Comparison of ENCODE assay signal across 9 mouse cellular contexts in the genomic region with DNA sequence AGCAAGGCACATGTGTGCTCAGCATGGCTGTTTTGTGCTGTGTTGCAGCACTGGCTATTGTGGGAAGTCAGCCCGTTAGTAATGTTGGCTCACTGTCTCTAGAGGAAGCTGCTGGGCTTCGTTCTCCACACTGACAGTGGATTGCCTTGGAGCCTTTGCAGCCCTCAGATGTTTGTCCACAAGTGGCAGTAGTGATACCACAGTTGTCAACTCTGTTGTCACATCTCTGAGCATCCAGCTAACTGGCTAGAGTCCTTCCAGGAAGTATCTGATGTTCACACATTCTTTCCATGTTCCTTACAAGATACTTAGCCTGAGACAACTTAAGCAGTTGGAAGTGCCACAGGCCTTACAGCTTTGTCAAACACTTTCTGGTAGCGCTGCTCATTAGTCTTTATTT. TPM values are rescaled to one million over a fixed set of nuclear protein-coding genes. Genes with fewer than 3 reads are reported as not detected.
A peak's percentile ranks its signal among the peaks of the same experiment; 100 is the strongest.
DNase-seq lines count a peak whose midpoint lies in the region; ATAC-seq and TF ChIP-seq lines count a peak whose summit lies in the region.
"Had no signal": no experiment of that assay in that cellular context is flagged by ENCODE, and none has a peak within 500 bp of the region (broad histone marks: within the 10 kb centered on the region; RNA-seq: fewer than 3 reads in every experiment).

No protein-coding gene starts in this region.

- TF ChIP-seq EP300 in heart, postnatal 0 days (IDR thresholded peaks at IDR 0.05; ENCODE audit: low read depth) = no peak

- WGBS in heart, postnatal 0 days = 36% methylated on average over 3 of the region's 3 CpGs
- 38% methylated on average over 3 of the region's 3 CpGs for WGBS in heart, embryonic 10.5 days
- 60% methylated on average over 3 of the region's 3 CpGs for WGBS in embryonic facial prominence, embryonic 13.5 days

- H3K9me3 ChIP-seq in heart, postnatal 0 days (replicated peaks; ENCODE audit: control insufficient read depth, low read length) = no peaks in the 10 kb centered on the region
- H3K9me3 ChIP-seq in heart, embryonic 10.5 days = no peaks in the 10 kb centered on the region
- H3K9me3 ChIP-seq in embryonic facial prominence, embryonic 13.5 days = no peaks in the 10 kb centered on the region
- H3K9me3 ChIP-seq: hindbrain, embryonic 12.5 days had no signal

- no peak overlapping the region for H3K4me3 ChIP-seq in heart, postnatal 0 days (ENCODE audit: low read depth, low read length)
- H3K4me3 ChIP-seq in heart, embryonic 10.5 days = no peak overlapping the region
- H3K4me3 ChIP-seq in embryonic facial prominence, embryonic 13.5 days = 0 out of 2 replicates have a peak overlapping the region, but pooled peaks have one; percentile 93
- peak overlapping the region; percentile 71 for H3K4me3 ChIP-seq in myocyte

- H3K27me3 ChIP-seq in heart, postnatal 0 days (ENCODE audit: control insufficient read depth, insufficient read depth, low read length) = no peaks in the 10 kb centered on the region
- H3K27me3 ChIP-seq in heart, embryonic 10.5 days (ENCODE audit: insufficient read depth, poor library complexity, severe bottlenecking) = no peaks in the 10 kb centered on the region
- no peaks in the 10 kb centered on the region for H3K27me3 ChIP-seq in embryonic facial prominence, embryonic 13.5 days
- H3K27me3 ChIP-seq in myocyte (ENCODE audit: control insufficient read depth, insufficient read depth, insufficient read length) = no peaks in the 10 kb centered on the region
- H3K27me3 ChIP-seq: hindbrain, embryonic 12.5 days had no signal

- 0 out of 2 replicates have a peak, but pooled peaks have one; percentile 4 for TF ChIP-seq CTCF in heart, postnatal 0 days (IDR thresholded peaks at IDR 0.05; ENCODE audit: low read depth)

- no peak for DNase-seq in heart, postnatal 0 days (ENCODE audit: low spot score)
- DNase-seq in heart, embryonic 10.5 days (ENCODE audit: low spot score) = no peak
- DNase-seq in right cerebral cortex, adult 18-20 months = peak; percentile 5
- DNase-seq in right cerebral cortex, postnatal 4 days = no peak
- no peak for DNase-seq in cerebellum, adult 18-20 months
- DNase-seq in thymus, postnatal 14 days = no peak

- H3K79me2 ChIP-seq in myocyte (ENCODE audit: control insufficient read depth, insufficient read depth) = peaks cover 58% of the 10 kb centered on the region

- no peak for ATAC-seq in heart, postnatal 0 days (ENCODE audit: insufficient read depth, low read depth)
- no peak for ATAC-seq in embryonic facial prominence, embryonic 13.5 days (ENCODE audit: insufficient number of reproducible peaks, insufficient read depth, low FRiP score, low TSS enrichment, low read depth)

- no peaks in the 10 kb centered on the region for H3K36me3 ChIP-seq in heart, postnatal 0 days (replicated peaks; ENCODE audit: control insufficient read depth, insufficient read depth, low read length)
- H3K36me3 ChIP-seq in heart, embryonic 10.5 days = no peaks in the 10 kb centered on the region
- no peaks in the 10 kb centered on the region for H3K36me3 ChIP-seq in embryonic facial prominence, embryonic 13.5 days
- no peaks in the 10 kb centered on the region for H3K36me3 ChIP-seq in myocyte (ENCODE audit: control insufficient read depth, insufficient read depth)
- H3K36me3 ChIP-seq: hindbrain, embryonic 12.5 days had no signal

- no peak for TF ChIP-seq POLR2A in myocyte (IDR thresholded peaks at IDR 0.05; ENCODE audit: insufficient read length, low read depth)

- H3K9ac ChIP-seq in heart, postnatal 0 days (replicated peaks; ENCODE audit: low read depth, low read length) = no peak overlapping the region
- H3K9ac ChIP-seq in embryonic facial prominence, embryonic 13.5 days = no peak overlapping the region
- H3K9ac ChIP-seq: hindbrain, embryonic 12.5 days had no signal

- peak overlapping the region; percentile 25; the same call in 1 of the 2 replicates for H3K4me2 ChIP-seq in heart, postnatal 0 days (ENCODE audit: low read depth, low read length)
- H3K4me2 ChIP-seq in embryonic facial prominence, embryonic 13.5 days = peak overlapping the region; percentile 91
- peak overlapping the region; percentile 22 for H3K4me2 ChIP-seq in myocyte (ENCODE audit: low read depth)

- no peak overlapping the region for H3K27ac ChIP-seq in heart, postnatal 0 days (ENCODE audit: low read depth)
- H3K27ac ChIP-seq in heart, embryonic 10.5 days = no peak overlapping the region
- H3K27ac ChIP-seq in embryonic facial prominence, embryonic 13.5 days = no peak overlapping the region
- H3K27ac ChIP-seq: hindbrain, embryonic 12.5 days had no signal

- peaks cover 7% of the 10 kb centered on the region for H3K4me1 ChIP-seq in heart, postnatal 0 days (ENCODE audit: control insufficient read depth, insufficient read depth)
- H3K4me1 ChIP-seq in heart, embryonic 10.5 days = peaks cover 14% of the 10 kb centered on the region
- H3K4me1 ChIP-seq in embryonic facial prominence, embryonic 13.5 days = peaks cover 12% of the 10 kb centered on the region

- no peak overlapping the region for H3ac ChIP-seq in myocyte (ENCODE audit: control insufficient read depth, insufficient read length)

TF ChIP-seq in myocyte, 11 proteins besides CTCF, POLR2A, EP300 and RAD21:
- TF ChIP-seq MAX (IDR thresholded peaks at IDR 0.05; ENCODE audit: low read depth) = no peak
- no peak for TF ChIP-seq USF1 (IDR thresholded peaks at IDR 0.05; ENCODE audit: low read depth)
- TF ChIP-seq MYOD1 (IDR thresholded peaks at IDR 0.05; ENCODE audit: control insufficient read depth in 1 of 3, insufficient read length in 2 of 3, low read depth in 2 of 3) = no peak
- TF ChIP-seq REST (IDR thresholded peaks at IDR 0.05; ENCODE audit: insufficient read depth, insufficient read length) = no peak
- TF ChIP-seq E2F4 (IDR thresholded peaks at IDR 0.05; ENCODE audit: insufficient read depth) = no peak
- TF ChIP-seq CEBPB (IDR thresholded peaks at IDR 0.05; ENCODE audit: insufficient read depth, poor library complexity, severe bottlenecking) = no peak
- no peak for TF ChIP-seq SRF (IDR thresholded peaks at IDR 0.05; ENCODE audit: control insufficient read depth, insufficient read length, low read depth)
- no peak for TF ChIP-seq TCF12 (IDR thresholded peaks at IDR 0.05; ENCODE audit: insufficient read depth, poor library complexity, severe bottlenecking)
- no peak for TF ChIP-seq POLR2AphosphoS2 (IDR thresholded peaks at IDR 0.05; ENCODE audit: insufficient read length, low read depth)
- TF ChIP-seq MYOG (IDR thresholded peaks at IDR 0.05; ENCODE audit: control insufficient read depth in 1 of 3, insufficient read depth in 1 of 3, insufficient read length in 2 of 3, low read depth in 2 of 3) = no peak
- no peak for TF ChIP-seq TCF3 (IDR thresholded peaks at IDR 0.05; ENCODE audit: insufficient read length, low read depth)

RNA-seq across cellular contexts. Expression of a gene that starts 2.0 kb away (rescaled TPM):
- 39.7 and 46.0 TPM in 2 replicates for total RNA-seq in heart, postnatal 0 days (2014; rRNA removed; ENCODE audit: low replicate concordance)
- polyA plus RNA-seq in heart, postnatal 0 days (2015; fragmentation: Nextera tagmentation; extraction: Ambion mirVana) = 15.4 and 15.8 TPM in 2 replicates
- polyA plus RNA-seq in heart, embryonic 10.5 days (2016; fragmentation: Nextera tagmentation; extraction: Ambion mirVana) = 24.3 and 28.3 TPM in 2 replicates
- 28.0 and 31.2 TPM in 2 replicates for polyA plus RNA-seq in embryonic facial prominence, embryonic 13.5 days (2015; fragmentation: Nextera tagmentation; extraction: Ambion mirVana)
- 6.6 TPM for polyA plus RNA-seq in myocyte (2012; fragmentation: generic; extraction: Trizol)

RNA-seq across cellular contexts. Expression of a gene that starts 35.2 kb away (rescaled TPM):
- total RNA-seq in heart, postnatal 0 days (2014; rRNA removed; ENCODE audit: low replicate concordance) = 38.4 and 44.2 TPM in 2 replicates
- polyA plus RNA-seq in heart, postnatal 0 days (2015; fragmentation: Nextera tagmentation; extraction: Ambion mirVana) = 38.3 and 38.4 TPM in 2 replicates
- polyA plus RNA-seq in heart, embryonic 10.5 days (2016; fragmentation: Nextera tagmentation; extraction: Ambion mirVana) = 67.7 and 78.6 TPM in 2 replicates
- polyA plus RNA-seq in embryonic facial prominence, embryonic 13.5 days (2015; fragmentation: Nextera tagmentation; extraction: Ambion mirVana) = 55.5 and 60.5 TPM in 2 replicates
- 56.3 TPM for polyA plus RNA-seq in myocyte (2012; fragmentation: generic; extraction: Trizol)

Comparison
In these comparisons a context has a peak if more than half of its experiments do, and no peak if none do; other contexts are left out.
1. H3K4me2 ChIP-seq: peak in every context shown above with its lines; median percentile 91 in embryonic facial prominence, embryonic 13.5 days; 25 in heart, postnatal 0 days; 22 in myocyte.
2. H3K4me3 ChIP-seq: peak in embryonic facial prominence, embryonic 13.5 days (single experiment) and myocyte (single experiment); none in heart, postnatal 0 days (single experiment) and heart, embryonic 10.5 days (single experiment).